Mouse (Mus musculus) midbrain, embryonic 10.5 days (tissue): ENCODE measurements around the gene Jph2. TPM values are rescaled to one million over a fixed set of nuclear protein-coding genes. Genes with fewer than 3 reads are reported as not detected.

Experiments used
- DNase-seq: peaks from one replicate; pipeline ENCODE4 v3.0.0-alpha.2; 2017; ENCODE audit warnings: low spot score
- H3K27ac ChIP-seq: fragments of 300-500 bp; sonication (generic); replicated peaks from 2 replicates; pipeline ENCODE4 v1.5.1; 2016; ENCODE audit warnings: mild to moderate bottlenecking
- H3K27me3 ChIP-seq: fragments of 300-500 bp; sonication (generic); 2 replicates; pipeline ENCODE4 v1.6.1; 2016; ENCODE audit warnings: low read depth, mild to moderate bottlenecking; ENCODE audit not compliant: poor library complexity, severe bottlenecking
- H3K36me3 ChIP-seq: fragments of 300-500 bp; sonication (generic); 2 replicates; pipeline ENCODE4 v1.6.1; 2016; ENCODE audit warnings: mild to moderate bottlenecking, moderate library complexity
- H3K4me1 ChIP-seq: fragments of 300-500 bp; sonication (generic); 2 replicates; pipeline ENCODE4 v1.6.1; 2016
- H3K4me3 ChIP-seq: fragments of 300-500 bp; sonication (generic); 2 replicates; pipeline ENCODE4 v1.5.1; 2016; ENCODE audit warnings: mild to moderate bottlenecking, moderate library complexity
- H3K9me3 ChIP-seq: fragments of 300-500 bp; sonication (generic); replicated peaks from 2 replicates; pipeline ENCODE4 v1.6.1; 2016; ENCODE audit warnings: mild to moderate bottlenecking
- WGBS: fragments of 180-500 bp; shearing (Covaris S2); methylation state at CpG from one replicate; pipeline ENCODE4 v1.1.7; 2016; 5-methylcytosine and 5-hydroxymethylcytosine counted together
- polyA plus RNA-seq: library from polyadenylated mRNA; unstranded; fragments of >200 nt; fragmentation: Nextera tagmentation; extraction: Ambion mirVana; gene quantifications from 2 replicates; pipeline ENCODE4 v1.2.1, GENCODE M21; 2016

Gene Jph2
- polyA plus RNA-seq, 1 experiment from 2014 or later = 0.59 TPM

DNA sequence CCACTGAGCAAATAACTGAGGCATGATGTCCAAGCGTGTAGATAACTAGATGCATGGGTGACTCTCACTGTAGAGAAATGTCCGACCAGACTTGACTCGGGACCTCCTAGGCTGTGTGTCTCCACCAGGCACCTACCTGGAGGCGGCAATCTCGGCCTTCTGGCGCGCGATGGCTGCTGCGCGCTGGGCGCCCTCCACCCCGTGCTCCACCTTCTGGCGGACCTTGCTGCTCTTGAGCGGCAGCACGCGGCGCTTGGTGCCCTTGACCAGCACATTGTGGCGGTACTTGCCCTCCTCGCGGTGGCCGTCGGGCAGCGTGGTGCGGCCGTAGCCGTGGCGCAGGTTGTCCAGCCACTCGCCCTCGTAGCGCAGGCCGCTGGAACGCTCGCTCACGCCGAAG is 22.3 kb downstream of the Jph2 start:
- no peaks in the 10 kb centered on the region for H3K36me3 ChIP-seq
- DNase-seq = no peak
- peaks cover 4% of the 10 kb centered on the region for H3K4me1 ChIP-seq
- 0 out of 2 replicates have a peak, but pooled peaks cover 6% of the 10 kb centered on the region for H3K9me3 ChIP-seq
- H3K4me3 ChIP-seq = no peak overlapping the region
- 42% methylated on average over 35 of the region's 35 CpGs for WGBS
- peaks cover 39% of the 10 kb centered on the region for H3K27me3 ChIP-seq
- H3K27ac ChIP-seq = no peak overlapping the region

DNA sequence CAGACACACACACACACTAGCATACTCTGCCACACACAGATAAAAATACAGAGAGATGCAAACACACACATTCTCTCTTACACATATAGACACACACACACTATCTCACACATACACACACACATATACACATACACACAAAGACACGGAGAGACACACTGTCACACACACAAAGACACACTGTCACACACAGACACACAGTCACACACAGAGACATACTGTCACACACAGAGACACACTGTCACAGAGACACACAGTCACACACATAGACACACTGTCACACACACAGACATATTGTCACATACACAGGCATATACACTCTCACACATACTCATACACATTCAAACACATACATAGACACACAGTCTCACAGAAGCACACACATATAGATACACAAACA is 25.2 kb downstream of the Jph2 start:
- DNase-seq = no peak
- H3K4me1 ChIP-seq = peaks cover 6% of the 10 kb centered on the region
- H3K27me3 ChIP-seq = peaks cover 39% of the 10 kb centered on the region
- no peaks in the 10 kb centered on the region for H3K36me3 ChIP-seq
- H3K9me3 ChIP-seq = 0 out of 2 replicates have a peak, but pooled peaks cover 6% of the 10 kb centered on the region
- H3K27ac ChIP-seq = no peak overlapping the region
- H3K4me3 ChIP-seq = no peak overlapping the region
- 94% methylated on average over 1 of the region's 1 CpGs for WGBS

GRCm38 (mm10) chr2:163370175-163370574 is 27.6 kb downstream of the Jph2 start:
- Histone ChIP-seq H3K27ac (no peak overlapping the region), H3K4me3 (no peak overlapping the region), H3K9me3 (no peaks in the 10 kb centered on the region), H3K27me3 (peaks cover 17% of the 10 kb centered on the region), H3K36me3 (no peaks in the 10 kb centered on the region), H3K4me1 (peaks cover 6% of the 10 kb centered on the region; the same call in 1 of the 2 replicates)
- WGBS = 57% methylated on average over 4 of the region's 4 CpGs
- DNase-seq = no peak

DNA sequence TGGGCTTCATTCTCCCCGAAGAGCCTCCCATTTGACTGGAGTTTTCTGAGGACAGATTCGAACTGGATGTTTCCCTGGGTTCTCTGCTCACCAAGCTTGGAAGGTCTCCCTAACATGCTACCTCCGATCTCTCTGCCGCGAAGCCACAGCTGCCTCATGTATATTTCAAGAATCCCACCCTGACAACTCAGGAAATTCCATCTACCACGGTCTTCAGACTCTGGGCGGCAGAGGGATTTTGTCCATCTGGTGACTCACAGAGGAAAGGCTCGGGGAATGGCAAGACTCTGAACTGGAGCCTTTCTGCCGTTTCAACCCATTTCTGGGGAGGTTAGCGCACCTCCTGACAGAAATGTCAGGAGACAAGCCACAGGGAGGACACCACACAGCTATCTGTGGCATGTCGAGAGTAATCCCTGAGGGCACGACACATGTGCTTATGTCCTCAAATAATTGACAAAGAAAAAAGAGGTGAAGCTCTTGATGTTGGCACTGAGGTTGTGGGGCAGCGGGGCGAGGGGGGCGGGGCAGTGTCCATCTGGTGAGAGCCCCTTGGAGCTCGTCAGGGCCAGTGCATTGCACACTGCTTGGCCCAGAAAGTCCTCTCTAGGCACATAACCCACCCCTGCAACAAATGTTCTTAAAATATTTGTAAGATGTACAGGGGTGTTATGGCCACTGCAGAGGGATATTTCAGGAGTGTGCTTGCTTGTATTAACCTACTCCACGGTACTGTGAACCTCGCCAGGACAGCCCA is 32.8 kb downstream of the Jph2 start:
- no peak overlapping the region for H3K4me3 ChIP-seq
- H3K27me3 ChIP-seq = no peaks in the 10 kb centered on the region
- no peak overlapping the region for H3K27ac ChIP-seq
- H3K9me3 ChIP-seq = no peaks in the 10 kb centered on the region
- 84% methylated on average over 18 of the region's 18 CpGs for WGBS
- peaks cover 11% of the 10 kb centered on the region; the same call in 1 of the 2 replicates for H3K4me1 ChIP-seq
- no peak for DNase-seq
- H3K36me3 ChIP-seq = no peaks in the 10 kb centered on the region

DNA sequence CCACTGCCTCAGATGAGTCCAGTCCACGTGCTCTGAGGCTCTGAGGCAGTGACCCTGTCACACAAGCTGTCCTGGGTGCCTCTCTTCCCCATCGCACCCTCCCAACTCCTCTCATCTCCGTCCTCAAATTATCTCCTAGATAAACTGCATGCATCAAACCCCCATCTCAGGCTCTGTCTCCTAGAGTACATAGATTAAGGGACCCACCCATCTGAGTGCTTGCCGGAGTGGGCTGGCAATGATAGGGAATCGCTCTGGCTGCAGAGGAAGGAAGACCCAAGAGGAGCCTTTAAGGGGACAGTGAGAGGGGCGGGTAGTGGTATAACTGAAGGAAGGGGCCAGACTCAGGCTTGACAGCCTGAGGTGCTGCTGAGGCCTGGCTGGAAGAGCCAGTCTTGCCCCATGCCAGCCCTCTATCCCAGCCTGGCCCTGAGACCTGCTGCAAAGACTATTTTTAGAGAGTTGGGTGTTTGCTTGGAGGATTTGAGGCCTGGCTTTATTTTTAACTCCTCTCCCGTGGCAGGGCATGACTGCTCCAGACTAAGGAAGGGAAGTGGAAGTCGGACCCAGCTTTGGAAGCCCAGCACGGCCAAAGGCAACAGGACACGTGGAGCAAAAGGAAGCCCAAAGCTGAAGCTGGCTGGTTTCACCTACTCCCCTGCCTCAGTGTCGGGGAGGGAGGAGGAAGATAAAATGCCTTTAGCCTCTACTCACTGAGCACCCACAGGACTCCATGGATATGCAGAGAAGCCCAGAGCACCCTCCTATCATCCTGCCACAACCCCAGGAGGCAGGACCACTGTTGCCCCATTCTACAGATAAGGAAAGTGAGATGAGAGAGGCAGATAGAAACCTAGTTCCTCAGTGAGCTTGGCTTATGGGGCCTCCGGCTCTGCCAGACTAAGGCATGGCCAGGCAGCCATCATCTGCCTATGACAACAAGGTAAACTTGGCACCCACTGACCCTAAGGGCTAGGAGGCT is 34.6 kb downstream of the Jph2 start:
- H3K4me1 ChIP-seq = peaks cover 9% of the 10 kb centered on the region; the same call in 1 of the 2 replicates
- no peaks in the 10 kb centered on the region for H3K36me3 ChIP-seq
- H3K9me3 ChIP-seq = no peaks in the 10 kb centered on the region
- no peak for DNase-seq
- H3K27me3 ChIP-seq = no peaks in the 10 kb centered on the region
- H3K27ac ChIP-seq = no peak overlapping the region
- H3K4me3 ChIP-seq = no peak overlapping the region
- 83% methylated on average over 12 of the region's 12 CpGs for WGBS

DNA sequence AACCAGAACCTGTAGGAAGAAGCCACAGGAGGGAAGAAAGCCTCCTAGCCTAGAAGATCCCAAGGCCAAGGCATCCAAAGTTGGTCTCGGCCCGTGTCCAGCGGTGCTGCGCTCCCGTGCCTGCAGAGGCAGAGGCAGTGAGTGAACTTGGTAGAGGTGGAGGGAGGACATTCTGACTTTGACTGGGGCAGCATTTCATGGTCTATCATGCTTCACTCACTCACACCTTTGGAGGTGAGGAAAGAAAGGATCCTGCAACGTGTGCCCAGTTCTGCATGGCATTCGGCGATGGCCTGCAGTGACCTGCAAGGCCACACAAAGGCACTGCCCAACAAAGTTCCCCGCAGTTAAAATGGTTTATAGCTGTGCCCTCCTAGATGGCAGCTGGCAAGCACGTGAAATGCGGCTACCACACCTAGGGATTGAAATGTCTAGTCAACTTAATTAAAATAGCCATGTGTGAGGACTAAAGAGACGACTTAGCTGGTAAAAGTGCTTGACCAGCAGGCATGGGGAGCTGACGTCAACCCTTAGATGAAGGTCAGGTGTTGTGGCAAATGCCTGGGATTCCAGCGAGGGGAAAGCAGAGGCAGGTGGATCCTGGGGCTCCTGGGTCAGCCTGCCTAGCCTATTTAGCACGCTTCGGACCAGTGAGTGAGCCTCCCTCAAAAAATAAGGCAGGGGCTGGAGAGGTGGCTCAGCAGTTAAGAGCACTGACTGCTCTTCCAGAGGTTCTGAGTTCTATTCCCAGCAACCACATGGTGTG is 36.8 kb downstream of the Jph2 start:
- WGBS = 86% methylated on average over 16 of the region's 16 CpGs
- Histone ChIP-seq H3K27ac (no peak overlapping the region), H3K36me3 (no peaks in the 10 kb centered on the region), H3K9me3 (no peaks in the 10 kb centered on the region), H3K27me3 (no peaks in the 10 kb centered on the region), H3K4me1 (peaks cover 9% of the 10 kb centered on the region; the same call in 1 of the 2 replicates), H3K4me3 (no peak overlapping the region)
- no peak for DNase-seq

DNA sequence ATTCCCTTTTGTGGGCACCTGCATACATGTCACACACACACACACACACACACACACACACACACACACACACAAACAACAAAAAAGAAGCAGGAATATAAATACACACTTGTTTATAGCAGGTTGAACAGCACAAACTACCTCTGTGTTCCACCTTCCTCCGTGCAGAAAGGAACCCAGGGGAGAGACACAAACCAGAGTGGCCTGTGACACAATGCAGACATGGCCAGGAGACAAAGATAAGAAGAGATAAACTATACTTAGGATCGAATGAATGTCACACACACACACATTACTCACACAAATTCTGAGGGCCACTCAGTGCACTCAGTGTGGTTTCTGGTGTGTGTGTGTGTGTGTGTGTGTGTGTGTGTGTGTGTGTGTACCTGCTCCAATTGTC is 38.5 kb downstream of the Jph2 start:
- H3K4me1 ChIP-seq = no peaks in the 10 kb centered on the region
- H3K9me3 ChIP-seq = no peaks in the 10 kb centered on the region
- no peaks in the 10 kb centered on the region for H3K27me3 ChIP-seq
- 79% methylated on average over 2 of the region's 2 CpGs for WGBS
- H3K36me3 ChIP-seq = no peaks in the 10 kb centered on the region
- no peak for DNase-seq
- H3K4me3 ChIP-seq = no peak overlapping the region
- H3K27ac ChIP-seq = no peak overlapping the region

GRCm38 (mm10) chr2:163358662-163359061 is 39.1 kb downstream of the Jph2 start:
- Histone ChIP-seq H3K27ac (no peak overlapping the region), H3K4me3 (no peak overlapping the region), H3K36me3 (no peaks in the 10 kb centered on the region), H3K9me3 (no peaks in the 10 kb centered on the region), H3K4me1 (peaks cover 5% of the 10 kb centered on the region), H3K27me3 (no peaks in the 10 kb centered on the region)
- DNase-seq = no peak
- WGBS = 81% methylated on average over 5 of the region's 5 CpGs

DNA sequence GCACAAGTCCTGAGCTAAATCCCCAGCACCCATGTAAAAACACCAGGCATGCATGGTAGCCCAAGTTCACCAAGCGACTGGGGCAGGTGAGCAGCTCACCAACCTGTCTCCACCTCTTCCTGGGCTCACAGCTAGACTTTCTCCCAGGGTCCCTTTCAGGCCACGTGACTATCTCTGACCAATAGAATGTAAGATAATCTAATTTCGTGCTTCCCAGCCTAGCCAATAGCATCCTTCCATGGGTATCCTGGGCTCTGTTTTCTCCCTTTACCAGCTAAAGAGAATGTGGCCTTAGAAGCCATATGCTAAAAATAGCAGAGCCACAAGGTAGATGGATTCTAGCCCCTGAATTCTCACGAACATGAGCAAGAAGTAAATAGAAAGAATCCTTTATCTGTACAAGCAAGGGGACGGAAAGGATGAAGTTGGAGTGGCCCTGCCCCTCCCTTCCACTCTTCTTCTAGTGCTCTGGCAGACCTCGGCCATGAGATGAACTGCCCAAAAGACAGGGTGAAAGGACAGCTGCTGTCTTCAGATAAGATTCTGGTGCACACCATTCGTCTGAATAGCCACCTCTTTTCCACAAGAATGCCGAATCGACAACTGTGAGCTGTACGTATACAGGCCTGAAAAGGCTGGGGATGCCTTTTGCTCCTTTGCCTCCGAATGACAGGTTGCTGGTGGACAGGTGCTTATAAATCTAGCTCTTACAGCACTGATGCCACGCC is 41.5 kb downstream of the Jph2 start:
- Histone ChIP-seq H3K4me3 (no peak overlapping the region), H3K27me3 (no peaks in the 10 kb centered on the region), H3K27ac (peak overlapping the region; percentile 23; the same call in 1 of the 2 replicates), H3K36me3 (no peaks in the 10 kb centered on the region), H3K9me3 (no peaks in the 10 kb centered on the region), H3K4me1 (peaks cover 7% of the 10 kb centered on the region)
- WGBS = 85% methylated on average over 12 of the region's 12 CpGs
- DNase-seq = no peak

- Histone ChIP-seq H3K9me3 (no peaks in the 10 kb centered on the region), H3K4me1 (peaks cover 7% of the 10 kb centered on the region)
- 88% methylated on average over 8 of the region's 8 CpGs for WGBS
Measured at GRCm38 (mm10) chr2:163355666-163356065, 42.1 kb downstream of the Jph2 start.

GRCm38 (mm10) chr2:163353731-163354130 is 44.1 kb downstream of the Jph2 start:
- H3K4me3 ChIP-seq = no peak overlapping the region
- no peaks in the 10 kb centered on the region for H3K36me3 ChIP-seq
- H3K9me3 ChIP-seq = no peaks in the 10 kb centered on the region
- no peaks in the 10 kb centered on the region for H3K27me3 ChIP-seq
- peaks cover 18% of the 10 kb centered on the region for H3K4me1 ChIP-seq
- peak overlapping the region; percentile 42; the same call in 1 of the 2 replicates for H3K27ac ChIP-seq
- DNase-seq = no peak
- WGBS = 30% methylated on average over 7 of the region's 7 CpGs

More at GRCm38 (mm10) chr2:163355666-163356065, 42.1 kb downstream of the Jph2 start:
- no peak overlapping the region for H3K4me3 ChIP-seq
- H3K36me3 ChIP-seq = no peaks in the 10 kb centered on the region
- no peak overlapping the region for H3K27ac ChIP-seq
- no peak for DNase-seq
- H3K27me3 ChIP-seq = no peaks in the 10 kb centered on the region

GRCm38 (mm10) chr2:163350443-163350842 is 47.4 kb downstream of the Jph2 start:
- H3K9me3 ChIP-seq = no peaks in the 10 kb centered on the region
- 51% methylated on average over 5 of the region's 5 CpGs for WGBS
- H3K4me1 ChIP-seq = peaks cover 30% of the 10 kb centered on the region
- no peaks in the 10 kb centered on the region for H3K36me3 ChIP-seq
- H3K4me3 ChIP-seq = no peak overlapping the region
- H3K27ac ChIP-seq = no peak overlapping the region
- DNase-seq = no peak
- no peaks in the 10 kb centered on the region; the same call in 1 of the 2 replicates for H3K27me3 ChIP-seq
